ENCODE assay signal across 16 mouse cellular contexts in genomic region chr15:49484582-49484981, GRCm38 (mm10).
"Had no signal": no experiment of that assay in that cellular context is flagged by ENCODE, and none has a peak within 500 bp of the region (broad histone marks: within the 10 kb centered on the region; RNA-seq: fewer than 3 reads in every experiment).

No protein-coding gene starts in this region.

- H3K27ac ChIP-seq: macrophage; midbrain, embryonic 12.5 days; neural tube, embryonic 12.5 days; stomach, embryonic 15.5 days; stomach, postnatal 0 days had no signal

- H3K4me3 ChIP-seq: megakaryocyte, embryonic 14.5 days; midbrain, embryonic 12.5 days; neural tube, embryonic 12.5 days; stomach, embryonic 15.5 days had no signal

- H3K27me3 ChIP-seq: megakaryocyte, embryonic 14.5 days; midbrain, embryonic 12.5 days; neural tube, embryonic 12.5 days; stomach, embryonic 15.5 days had no signal

- H3K9ac ChIP-seq: lung, embryonic 14.5 days; midbrain, embryonic 12.5 days; neural tube, embryonic 12.5 days; stomach, embryonic 15.5 days had no signal

- ATAC-seq: midbrain, embryonic 16.5 days had no signal

- H3K9me3 ChIP-seq: megakaryocyte, embryonic 14.5 days; midbrain, embryonic 12.5 days; neural tube, embryonic 12.5 days; stomach, embryonic 15.5 days had no signal

- H3K36me3 ChIP-seq: midbrain, embryonic 12.5 days; neural tube, embryonic 12.5 days; stomach, embryonic 15.5 days had no signal

- DNase-seq: lung, adult 18-20 months; lung, embryonic 14.5 days; lung, postnatal 14 days; lung, postnatal 36 days; midbrain, embryonic 14.5 days; right cerebral cortex, postnatal 14 days; thymus, adult 2 months; thymus, postnatal 25 days; thymus, postnatal 4 days had no signal

- H3K4me1 ChIP-seq: megakaryocyte, embryonic 14.5 days; midbrain, embryonic 12.5 days; neural tube, embryonic 12.5 days; stomach, embryonic 15.5 days had no signal

- H3K4me2 ChIP-seq: lung, embryonic 14.5 days; midbrain, embryonic 12.5 days; neural tube, embryonic 12.5 days; stomach, embryonic 15.5 days had no signal
